Mouse (Mus musculus): ENCODE data around the gene Il27ra.
"Not testable (repeated sequence)": the region's sequence is repeated elsewhere in the genome, so short reads cannot be mapped to it uniquely, and the experiment has no call there.

Gene Il27ra

GRCm38 (mm10) chr8:84019738-84020137 is 22.7 kb downstream of the Il27ra start:
- DNase-seq (ENCODE audit: low spot score) = no peak

- DNase-seq (ENCODE audit: low spot score) = no peak
Observed at GRCm38 (mm10) chr8:84015833-84016232, 26.6 kb downstream of the Il27ra start.

GRCm38 (mm10) chr8:84012499-84013165 is 29.8 kb downstream of the Il27ra start:
- no peak for DNase-seq (ENCODE audit: low spot score)

GRCm38 (mm10) chr8:84011705-84012498 is 30.5 kb downstream of the Il27ra start, which contains the start of gene 2210011C24Rik:
Gene 2210011C24Rik, minus strand, starts transcription at chr8:84012171.
- no peak for DNase-seq (ENCODE audit: low spot score)

GRCm38 (mm10) chr8:84010625-84011611 is 31.5 kb downstream of the Il27ra start:
- DNase-seq (ENCODE audit: low spot score) = no peak

- peak; percentile 81 for DNase-seq (ENCODE audit: low spot score)
Observed at GRCm38 (mm10) chr8:84009876-84010275, 32.5 kb downstream of the Il27ra start.

- DNase-seq (ENCODE audit: low spot score) = no peak
Observed at GRCm38 (mm10) chr8:84008362-84008761, 34.0 kb downstream of the Il27ra start.

GRCm38 (mm10) chr8:84005502-84005901 is 36.9 kb downstream of the Il27ra start:
- not testable (repeated sequence) for DNase-seq (ENCODE audit: low spot score)

- peak; percentile 97 for DNase-seq (ENCODE audit: low spot score)
Observed at GRCm38 (mm10) chr8:84004533-84005201, 37.7 kb downstream of the Il27ra start.

- DNase-seq (ENCODE audit: low spot score) = peak; percentile 46
Observed at GRCm38 (mm10) chr8:84003612-84004246, 38.7 kb downstream of the Il27ra start.

- peak; percentile 57 for DNase-seq (ENCODE audit: low spot score)
Observed at GRCm38 (mm10) chr8:84002957-84003611, 39.3 kb downstream of the Il27ra start.

- DNase-seq (ENCODE audit: low spot score) = no peak
Observed at GRCm38 (mm10) chr8:84001281-84002000, 40.9 kb downstream of the Il27ra start, which contains the start of gene 1700067K01Rik. Gene 1700067K01Rik, plus strand, starts transcription at chr8:84001502.

- DNase-seq (ENCODE audit: low spot score) = no peak
Observed at GRCm38 (mm10) chr8:83999825-84000224, 42.6 kb downstream of the Il27ra start.

GRCm38 (mm10) chr8:83999057-83999705 is 43.2 kb downstream of the Il27ra start:
- peak; percentile 53 for DNase-seq (ENCODE audit: low spot score)

GRCm38 (mm10) chr8:83998231-83999056 is 43.9 kb downstream of the Il27ra start:
- peak; percentile 82 for DNase-seq (ENCODE audit: low spot score)

- peak; percentile 56 for DNase-seq (ENCODE audit: low spot score)
Observed at GRCm38 (mm10) chr8:83997511-83998141, 44.8 kb downstream of the Il27ra start, which contains the start of gene Samd1. Gene Samd1, plus strand, starts transcription at chr8:83997672.
